Mouse (Mus musculus): ENCODE results near the gene Gbgt1.
"Not testable (repeated sequence)": the region's sequence is repeated elsewhere in the genome, so short reads cannot be mapped to it uniquely, and the experiment has no call there.

GRCm38 (mm10) chr2:28477993-28478392 is 18.7 kb upstream of the Gbgt1 start:
- not testable (repeated sequence) for TF ChIP-seq USF1 (IDR thresholded peaks at IDR 0.05; ENCODE audit: low read depth); POLR2A (IDR thresholded peaks at IDR 0.05; ENCODE audit: insufficient read length, low read depth)
